Mouse (Mus musculus): ENCODE data around the gene Aplp1.
"Not testable (repeated sequence)": the region's sequence is repeated elsewhere in the genome, so short reads cannot be mapped to it uniquely, and the experiment has no call there.

Aplp1 gene

DNA sequence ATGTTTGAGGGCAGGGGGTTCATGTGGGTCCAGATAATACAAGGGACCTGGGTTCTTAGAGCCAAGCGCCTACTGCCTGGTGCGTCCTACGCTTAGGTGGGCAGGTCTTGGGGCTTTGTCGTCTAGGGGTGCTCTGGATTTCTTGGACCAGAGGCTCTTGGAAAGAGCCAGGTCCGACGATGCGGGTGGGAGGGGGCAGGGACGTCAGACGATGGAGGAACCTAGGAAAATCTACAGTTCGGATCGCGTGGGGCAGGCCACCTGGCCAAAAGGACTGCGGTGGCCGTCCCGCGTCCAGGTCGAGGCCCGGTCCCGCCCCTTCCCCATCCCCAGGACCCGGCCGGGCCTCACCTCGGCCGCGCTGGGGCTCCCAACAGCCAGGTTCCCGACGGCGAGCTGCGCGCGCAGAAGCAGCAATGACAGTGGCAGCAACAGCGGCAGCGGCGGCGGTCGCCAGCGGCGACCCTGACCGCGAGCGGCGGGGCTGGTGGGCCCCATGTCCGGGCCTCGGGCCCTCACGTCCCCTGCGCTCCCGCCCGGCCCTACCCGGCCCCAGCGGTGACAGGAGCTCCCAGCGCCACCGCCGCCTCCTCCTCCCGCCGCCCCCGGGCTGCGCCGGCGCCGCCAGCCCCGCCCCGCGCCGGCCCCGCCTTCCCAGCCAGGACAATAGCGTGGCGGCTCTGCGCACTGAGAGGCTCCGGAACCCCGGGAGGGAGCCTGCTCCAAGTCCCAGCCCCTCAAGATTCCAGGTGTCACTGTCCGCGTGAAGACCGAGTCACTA, at the start of gene Aplp1:
Gene Aplp1 (minus strand): TSS at position 565 of the 781 bp plus-strand sequence.
- no peak for DNase-seq

DNA sequence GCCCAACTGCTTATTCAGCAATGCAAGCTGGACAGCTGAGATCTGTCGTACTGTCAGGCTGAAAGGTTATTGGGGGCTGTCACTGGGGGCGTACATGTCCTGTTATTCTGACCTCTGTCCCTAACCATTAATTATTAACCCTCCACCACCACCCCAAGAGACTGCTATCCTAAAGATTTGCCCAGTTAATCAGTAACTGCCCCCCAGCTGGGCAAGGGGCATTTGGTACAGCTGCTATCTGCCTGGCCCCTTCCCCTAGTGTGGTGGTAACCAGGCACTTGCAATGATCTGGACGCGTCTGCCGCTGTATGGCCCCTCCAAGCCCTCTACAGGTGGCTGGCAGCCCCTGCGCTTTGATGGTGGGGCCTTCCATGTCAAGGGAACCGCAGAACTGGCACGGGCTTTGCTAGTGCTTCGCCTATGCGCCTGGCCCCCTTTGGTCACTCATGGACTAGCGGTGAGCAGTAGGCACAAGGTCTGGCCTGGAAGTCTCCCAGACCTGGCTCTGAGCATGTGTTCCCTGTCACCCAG, 48.1 kb upstream of the Aplp1 start, which contains the start of gene Prodh2:
Gene Prodh2 (plus strand): TSS at position 222 of the 531 bp plus-strand sequence.
- DNase-seq: no peak

DNA sequence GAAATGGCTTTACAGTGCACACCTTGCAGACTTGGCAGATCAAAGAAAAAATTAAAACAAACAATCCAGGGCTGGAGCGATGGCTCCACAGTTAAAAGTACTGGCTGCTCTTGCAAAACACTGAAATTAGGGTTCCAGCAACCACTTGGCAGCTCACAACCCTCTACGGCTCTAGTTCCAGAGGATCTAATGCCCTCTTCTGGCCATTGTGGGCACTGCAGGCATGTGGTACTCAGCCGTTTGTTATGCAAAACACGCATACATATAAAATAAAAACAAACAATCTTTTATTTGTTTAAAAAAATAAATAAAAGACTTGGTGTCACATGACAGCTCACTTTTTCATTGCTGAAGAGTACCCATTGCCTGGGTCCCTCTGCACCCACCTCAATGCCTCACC, 47.4 kb upstream of the Aplp1 start:
- DNase-seq: peak; percentile 25 to 33

DNA sequence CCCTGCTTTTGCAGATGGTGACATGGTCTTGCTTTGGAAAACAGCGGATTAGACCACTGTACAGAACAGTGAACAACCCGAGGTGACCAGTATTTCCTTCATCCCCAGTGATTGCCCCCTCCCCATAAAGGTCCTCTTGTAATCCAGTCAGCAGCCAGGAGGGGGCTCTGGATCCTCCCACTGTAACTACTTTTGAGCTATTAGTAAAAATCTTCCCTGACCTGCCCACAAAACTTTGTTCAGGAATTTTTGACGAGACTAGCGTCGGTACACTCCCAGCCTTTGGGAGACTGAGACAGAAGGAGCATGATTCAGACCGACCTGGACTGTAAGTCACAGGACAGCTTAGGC, 45.6 kb upstream of the Aplp1 start:
- no peak for DNase-seq

DNA sequence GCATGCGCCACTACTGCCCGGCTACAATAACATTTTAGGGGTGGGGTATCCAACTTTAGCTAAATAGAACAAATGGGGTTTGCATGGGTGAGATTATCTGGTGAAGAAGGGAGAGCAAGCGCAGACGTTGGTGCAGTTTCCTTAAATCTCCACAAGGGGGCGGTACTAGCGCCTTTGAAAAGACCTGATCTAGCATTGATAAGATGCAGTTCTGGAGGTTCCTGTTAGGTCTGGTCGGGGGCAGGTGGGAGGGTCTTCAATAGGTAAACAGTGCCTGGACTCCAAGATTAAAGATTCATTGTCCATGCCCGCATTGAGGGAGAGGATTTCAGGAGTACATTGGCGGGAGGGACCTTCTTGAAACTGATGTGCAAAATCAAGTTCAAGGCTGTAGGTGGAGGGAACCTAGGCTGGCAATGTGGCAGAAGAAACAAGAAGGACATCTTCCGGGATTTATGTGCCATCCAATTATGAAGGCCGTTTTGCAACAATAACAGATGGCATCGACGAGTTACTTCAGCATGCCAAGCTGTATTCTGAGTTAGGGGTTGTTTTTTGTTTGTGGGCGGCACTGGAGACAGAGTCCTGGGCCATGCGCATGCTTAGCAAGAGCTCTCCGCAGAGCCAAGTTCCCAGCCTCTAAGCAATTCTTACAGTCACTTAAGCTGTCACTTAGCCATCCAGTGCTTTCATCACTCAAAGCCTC, 45.1 kb upstream of the Aplp1 start:
- peak in 1 of 2 experiments; percentile 13 for DNase-seq

DNA sequence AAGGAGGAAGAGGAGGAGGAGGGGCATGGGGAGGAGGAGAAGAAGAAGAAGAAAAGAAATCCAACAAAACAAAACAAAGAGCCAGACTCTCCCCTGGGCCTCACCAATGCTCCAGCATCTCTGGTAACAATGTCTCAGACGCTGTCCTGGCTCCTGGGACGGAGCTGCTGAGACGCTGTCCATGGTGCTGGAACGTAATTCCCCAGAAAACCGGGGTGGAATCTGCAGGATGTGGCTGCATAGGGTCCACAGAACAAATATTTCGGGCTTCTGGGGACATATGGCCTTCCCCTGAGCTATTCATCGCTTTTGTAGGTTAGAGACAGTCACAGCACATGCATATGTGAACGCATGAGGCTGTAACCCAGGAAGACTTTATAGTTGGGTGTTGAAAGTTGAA, 38.9 kb upstream of the Aplp1 start:
- DNase-seq: no peak

DNA sequence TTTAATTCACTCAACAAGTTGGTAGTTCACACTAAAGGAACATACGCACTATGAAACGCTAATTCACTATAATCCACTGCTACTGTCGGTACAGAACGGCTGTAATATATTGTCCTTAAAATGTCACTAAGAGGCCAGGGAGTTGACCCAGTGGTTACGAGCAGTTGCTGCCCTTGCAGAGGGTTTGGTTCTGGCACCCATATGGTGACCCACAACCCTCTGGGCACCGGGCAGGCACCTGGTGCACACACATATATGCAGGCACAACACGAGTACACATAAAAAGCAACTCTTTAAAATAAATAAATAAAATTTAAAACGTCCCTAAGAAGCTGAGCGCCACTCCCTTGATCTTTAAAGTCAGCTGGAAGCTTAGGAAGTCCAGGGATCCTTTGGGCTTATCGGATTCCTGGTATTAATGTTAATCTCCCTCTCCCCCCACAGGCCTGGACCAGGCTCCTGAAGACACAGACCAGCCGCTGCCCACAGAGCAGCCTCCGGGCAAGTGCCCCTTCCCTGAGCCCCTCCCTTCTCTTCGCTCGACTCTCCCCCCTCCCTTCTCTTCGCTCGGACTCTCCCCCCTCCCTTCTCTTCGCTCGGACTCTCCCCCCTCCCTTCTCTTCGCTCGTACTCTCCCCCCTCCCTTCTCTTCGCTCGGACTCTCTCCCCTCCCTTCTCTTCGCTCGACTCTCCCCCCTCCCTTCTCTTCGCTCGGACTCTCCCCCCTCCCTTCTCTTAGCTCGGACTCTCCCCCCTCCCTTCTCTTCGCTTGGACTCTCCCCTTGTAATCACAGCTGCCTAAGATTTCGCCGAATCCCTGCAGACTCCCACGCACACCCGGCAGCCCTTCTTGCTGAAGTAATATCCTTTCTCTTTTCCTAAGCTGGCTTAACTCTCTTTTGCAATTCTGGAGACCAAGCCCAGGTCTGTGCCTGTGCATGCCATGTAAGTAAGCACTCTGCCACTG, 32.4 kb upstream of the Aplp1 start:
- DNase-seq: no peak

DNA sequence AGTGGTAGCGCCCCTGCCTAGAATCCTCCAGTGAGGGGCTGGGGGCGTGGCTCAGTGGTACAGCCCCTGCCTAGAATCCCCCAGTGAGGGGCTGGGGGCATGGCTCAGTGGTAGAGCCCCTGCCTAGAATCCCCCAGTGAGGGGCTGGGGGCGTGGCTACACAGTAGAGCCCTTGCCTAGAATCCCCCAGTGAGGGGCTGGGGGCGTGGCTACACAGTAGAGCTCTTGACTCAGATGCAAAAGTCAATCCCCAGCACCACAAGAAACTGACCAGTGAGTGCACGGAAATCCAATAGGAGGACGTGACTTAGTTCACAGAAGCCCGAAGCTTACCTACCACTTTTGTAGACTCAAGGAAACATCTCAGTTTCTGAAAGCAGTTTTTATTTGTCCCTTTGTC, 30.8 kb upstream of the Aplp1 start:
- not testable (repeated sequence) for DNase-seq

DNA sequence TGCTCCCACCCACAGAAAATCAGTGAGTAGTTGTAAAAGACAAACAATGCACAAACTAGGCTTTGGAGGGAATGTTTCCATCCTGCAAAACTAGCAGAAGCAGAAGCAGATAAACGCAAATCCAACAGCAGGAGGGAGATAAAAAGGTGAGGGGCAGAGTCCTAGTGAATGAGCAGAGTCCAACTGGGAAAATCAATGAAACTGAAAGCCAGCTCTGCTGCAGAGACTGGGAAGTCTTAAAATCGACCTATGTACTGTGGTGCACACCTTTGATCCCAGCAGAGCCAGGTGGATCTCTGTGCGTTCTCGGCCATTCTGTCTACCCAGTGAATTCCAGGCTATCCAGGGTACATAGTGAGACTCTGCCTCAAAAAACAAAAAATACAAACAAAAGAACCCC, 29.7 kb upstream of the Aplp1 start:
- no peak for DNase-seq

DNA sequence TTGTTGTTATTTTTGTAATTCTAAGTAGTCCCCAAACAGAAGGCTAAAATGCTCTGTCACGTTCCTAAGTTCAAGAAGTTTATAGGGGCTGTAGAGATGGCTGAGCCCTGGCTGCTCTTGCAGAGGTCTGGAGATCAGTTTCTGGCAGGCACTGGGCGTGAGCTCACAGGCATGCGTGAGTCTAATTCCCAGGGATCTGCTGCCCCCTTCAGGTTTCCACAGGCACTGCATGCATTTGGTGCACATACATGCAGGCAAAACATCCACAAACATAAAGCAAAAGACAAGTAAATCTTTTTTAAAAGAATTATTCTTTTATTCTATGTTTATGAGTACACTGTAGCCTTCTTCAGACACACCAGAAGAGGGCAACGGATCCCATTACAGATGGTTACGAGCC, 27.1 kb upstream of the Aplp1 start:
- peak in 1 of 2 experiments; percentile 25 for DNase-seq

DNA sequence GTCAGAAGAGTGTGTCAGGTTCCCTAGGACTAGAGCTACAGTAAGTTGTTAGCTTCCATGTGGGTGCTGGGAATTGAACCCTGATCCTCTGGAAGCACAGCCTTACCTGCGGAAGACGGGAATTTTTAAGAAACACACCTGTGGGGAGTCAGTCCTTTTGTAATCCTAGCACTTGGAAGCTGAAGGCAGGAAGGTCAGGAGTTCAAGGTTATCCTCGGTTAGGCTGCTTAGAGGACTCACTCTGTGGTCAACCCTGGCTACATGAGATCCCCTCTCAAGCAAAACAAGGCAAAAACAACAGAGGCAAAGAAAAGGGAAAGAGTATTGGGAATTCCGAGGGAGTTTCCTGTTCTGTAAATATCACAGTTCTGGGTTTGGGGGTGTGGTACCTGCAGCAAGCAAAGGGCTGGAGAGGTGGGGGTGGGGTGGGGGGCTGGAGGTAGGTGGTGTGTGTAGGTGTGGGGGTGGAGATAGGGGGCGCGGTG, 19.5 kb upstream of the Aplp1 start:
- DNase-seq: no peak

DNA sequence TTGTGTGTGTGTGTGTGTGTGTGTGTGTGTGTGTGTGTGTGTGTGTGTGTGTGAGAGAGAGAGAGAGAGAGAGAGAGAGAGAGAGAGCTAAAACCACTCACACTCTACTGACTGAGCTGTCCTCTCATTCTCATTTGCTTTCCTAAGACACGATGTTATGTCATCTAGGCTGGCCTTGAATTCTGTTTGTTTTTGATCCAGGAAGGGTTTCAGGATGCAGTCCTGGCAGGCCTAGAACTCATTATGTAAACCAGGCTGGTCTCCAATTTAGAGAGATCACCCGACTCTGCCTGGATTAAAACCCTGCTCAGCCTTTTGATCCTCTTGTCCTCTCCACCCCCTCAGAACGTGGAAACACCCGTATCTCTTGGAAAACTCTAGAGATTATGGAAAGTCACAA, 18.7 kb upstream of the Aplp1 start:
- DNase-seq: no peak

DNA sequence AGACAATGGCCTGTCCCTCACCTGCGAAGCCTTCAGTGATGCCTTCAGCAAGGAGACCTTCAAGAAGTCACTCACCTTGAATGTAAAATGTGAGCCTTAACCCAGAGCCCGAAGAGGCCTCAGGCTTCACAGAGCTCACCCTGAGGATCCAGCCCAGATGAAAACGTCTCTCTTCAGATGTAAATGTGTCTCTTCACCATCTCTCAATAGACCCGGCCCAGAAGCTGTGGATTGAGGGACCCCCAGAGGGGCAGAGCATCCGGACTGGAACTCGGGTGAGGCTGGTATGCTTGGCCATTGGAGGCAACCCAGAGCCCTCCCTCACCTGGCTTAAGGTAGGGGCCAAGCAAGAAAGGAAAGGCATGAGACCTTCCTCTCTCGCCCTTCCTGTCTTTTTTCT, 18.2 kb upstream of the Aplp1 start:
- DNase-seq: no peak

DNA sequence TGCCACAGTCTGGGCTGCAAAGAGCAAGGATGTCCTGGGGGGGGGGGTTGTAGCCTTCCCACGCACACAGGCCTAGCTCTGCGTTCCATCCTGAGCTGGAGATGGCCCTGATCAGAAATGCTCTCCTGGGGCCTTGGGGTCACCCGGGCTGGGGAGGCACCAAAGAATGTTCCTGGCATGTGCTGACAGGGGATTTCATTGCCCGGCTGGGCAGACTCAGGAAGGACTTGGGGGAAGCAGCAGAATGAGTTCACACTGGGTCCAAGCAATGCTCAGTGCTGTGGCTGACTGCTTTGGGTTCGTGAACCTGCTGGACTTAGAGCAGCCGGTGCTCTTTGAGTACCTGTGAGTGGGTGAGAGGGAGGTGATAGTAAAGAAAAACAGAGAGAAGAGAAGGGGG, 14.1 kb upstream of the Aplp1 start:
- no peak for DNase-seq

DNA sequence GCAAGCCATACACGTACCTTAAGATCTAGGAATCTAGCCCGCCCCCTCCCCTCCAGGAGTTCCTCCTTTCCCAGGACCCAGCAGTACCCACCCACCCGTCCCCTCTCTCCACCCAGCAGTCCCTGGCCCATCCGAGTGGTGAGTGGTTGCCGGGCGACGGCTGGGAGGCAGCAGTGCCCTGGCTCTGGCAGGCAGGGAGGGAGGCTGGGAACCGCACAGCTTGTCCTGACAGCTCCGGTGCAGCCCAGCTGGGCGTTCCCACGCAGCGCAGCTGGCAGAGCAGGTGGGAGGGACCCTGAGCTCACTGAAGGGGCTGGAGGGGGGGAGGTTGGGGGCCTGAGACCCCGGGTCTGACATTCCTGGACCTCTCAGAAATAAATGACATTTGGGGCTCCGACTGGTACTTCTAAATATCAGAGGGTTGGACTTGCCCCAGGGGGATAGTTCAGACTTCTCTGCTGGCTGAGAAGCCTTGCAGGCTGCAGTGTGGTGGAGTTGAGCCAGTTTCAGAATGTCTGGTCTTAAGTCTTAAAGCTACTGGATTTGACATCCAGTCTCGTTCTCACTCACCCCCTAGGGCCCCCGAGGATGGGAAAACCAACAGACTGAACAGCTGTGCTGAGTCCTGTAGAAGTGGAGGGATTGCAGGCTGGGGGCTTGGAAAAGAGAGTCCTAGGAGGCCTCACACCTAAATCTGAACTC, 12.4 kb upstream of the Aplp1 start, which contains the start of the genes Kirrel2 and Nphs1:
Gene Kirrel2 (minus strand): TSS at position 62 of the 702 bp plus-strand sequence.
Gene Nphs1 (plus strand): TSS at position 687 of the 702 bp plus-strand sequence.
- no peak for DNase-seq

DNA sequence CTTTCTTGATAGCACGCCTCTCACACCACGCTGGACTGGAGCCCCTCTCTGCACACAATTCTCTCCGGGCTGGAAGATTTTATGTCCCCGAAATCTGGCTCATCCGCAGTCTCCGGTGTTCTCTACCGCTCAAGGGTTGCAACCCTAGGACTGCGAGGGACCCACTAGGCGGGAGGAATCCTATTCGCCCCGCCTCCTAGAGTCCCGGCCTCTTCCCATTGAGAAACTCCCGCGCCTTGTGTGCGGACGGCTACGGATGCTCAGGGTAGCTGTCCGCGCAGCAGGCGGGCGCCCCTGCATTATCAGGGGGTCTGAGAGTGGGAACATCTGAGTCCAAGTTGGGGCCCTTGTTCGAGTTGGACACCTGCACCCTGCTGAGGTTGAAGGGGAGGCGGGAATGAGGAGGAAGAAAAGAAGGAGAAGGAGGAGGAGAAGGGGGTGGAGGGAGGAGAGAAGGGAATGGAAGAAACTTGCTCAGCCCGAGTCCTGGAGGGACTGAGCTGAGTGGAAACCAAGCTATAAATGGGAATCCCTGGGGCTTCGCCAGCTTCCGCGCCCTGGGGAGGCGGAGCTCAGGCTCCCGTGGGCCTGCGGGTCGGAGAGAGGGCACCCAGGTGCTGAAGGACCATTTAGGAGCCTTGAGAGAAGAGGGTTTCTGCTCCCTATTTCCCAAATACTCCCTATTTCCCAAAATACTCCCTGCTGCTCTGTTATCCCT, 11.7 kb upstream of the Aplp1 start:
- no peak for DNase-seq

DNA sequence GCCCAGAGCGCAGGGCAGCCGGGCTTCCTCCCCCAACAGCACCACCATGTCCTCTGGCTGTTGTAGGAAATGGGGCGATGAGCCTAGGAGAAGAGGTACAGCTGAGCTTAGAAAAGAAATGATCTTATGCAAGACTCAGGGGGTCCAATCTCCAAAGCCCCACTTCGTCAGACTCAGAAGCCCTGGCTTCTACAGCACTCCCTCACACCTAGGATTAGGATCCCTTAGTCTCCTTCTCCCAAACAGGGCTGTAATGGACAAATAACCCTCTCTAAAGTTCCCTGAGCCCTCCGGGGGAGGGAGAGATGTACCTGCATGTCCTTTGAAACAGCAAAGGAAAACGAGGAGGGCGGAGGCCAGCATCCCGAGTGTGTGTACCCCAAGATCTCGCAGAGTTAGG, 11.2 kb upstream of the Aplp1 start:
- DNase-seq: no peak

DNA sequence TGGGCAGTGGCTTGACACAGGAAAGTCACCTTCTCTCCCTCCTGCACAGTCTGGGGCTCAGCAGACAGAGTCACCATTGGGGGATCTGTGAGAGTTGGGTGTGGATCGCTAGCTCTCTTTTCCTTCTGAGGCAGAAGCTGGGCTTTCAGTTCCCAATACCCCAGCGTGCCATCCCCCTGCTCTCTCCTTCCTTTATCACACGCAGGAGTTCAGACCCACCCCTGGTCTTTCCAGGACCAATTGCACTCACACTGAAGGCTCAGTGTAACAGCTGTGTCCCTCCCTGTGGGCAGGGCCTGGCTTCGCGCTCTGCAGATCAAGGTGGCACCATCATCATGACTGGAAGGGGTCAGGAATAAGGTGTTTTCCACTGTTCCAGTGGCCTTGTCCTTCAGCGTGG, 8.9 kb upstream of the Aplp1 start:
- DNase-seq: no peak

DNA sequence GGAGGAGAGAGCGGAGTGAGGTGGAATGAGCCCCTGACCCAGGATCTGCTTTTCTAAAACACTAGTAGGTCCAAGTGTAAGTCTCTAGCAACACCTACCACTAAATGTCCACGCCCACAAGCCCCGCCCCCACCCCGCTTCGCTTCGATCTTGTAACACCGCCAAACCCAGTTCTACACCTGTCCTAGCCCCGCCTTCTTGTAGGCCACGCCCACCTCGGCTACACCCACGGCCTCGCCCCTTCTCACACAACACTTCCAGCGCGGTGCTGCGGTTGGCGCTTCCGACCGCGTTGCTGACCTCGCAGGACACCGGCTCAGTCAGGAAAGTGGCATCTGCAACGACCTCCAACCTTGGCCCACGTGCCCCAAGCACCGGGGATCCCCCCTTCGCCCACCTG, 8.4 kb upstream of the Aplp1 start:
- DNase-seq: no peak

DNA sequence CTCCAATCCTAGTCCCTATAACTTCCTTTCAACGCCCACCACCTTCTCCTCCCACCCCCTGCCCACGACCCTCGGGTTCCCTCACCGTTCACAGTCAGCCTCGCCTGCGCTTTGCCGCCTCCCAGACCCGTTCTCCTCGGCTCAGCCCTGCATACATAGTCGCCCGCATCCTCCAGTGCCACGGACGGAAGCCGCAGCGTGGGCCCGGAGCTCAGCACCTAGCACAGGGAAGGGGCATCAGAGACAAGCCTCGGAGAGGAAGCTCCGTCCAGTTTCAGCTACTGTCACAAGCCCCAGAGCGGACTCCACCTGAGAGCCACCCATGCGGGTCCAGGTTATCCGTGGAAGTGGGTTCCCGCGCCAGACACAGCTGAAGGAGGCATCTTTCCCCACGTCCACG, 8.0 kb upstream of the Aplp1 start:
- DNase-seq: no peak

DNA sequence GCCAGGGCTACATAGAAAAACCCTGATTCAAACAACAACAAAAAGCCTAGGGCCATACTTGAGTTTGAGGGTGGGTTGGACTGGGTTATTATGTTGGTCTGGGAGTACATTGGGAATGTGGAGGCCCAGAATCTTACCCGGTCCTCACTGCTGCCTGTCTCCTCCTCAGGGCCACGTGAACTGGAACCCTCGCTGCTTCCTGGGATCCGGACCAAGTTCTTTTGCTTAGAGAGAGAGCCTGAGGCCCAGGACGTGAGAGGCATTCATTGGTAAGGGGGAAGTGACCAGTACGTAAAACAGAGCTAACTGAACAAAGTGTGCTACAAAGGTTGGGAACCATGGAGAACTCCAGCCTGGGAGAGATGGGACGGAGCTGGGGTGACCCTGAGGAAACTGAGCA, 4.9 kb upstream of the Aplp1 start:
- DNase-seq: no peak
